Mouse (Mus musculus) midbrain, embryonic 15.5 days (tissue): ENCODE data around the gene Gdf3. TPM values are rescaled to one million over a fixed set of nuclear protein-coding genes. Genes with fewer than 3 reads are reported as not detected.

Experiments used
- polyA plus RNA-seq: library from polyadenylated mRNA; unstranded; fragments of >200 nt; fragmentation: Nextera tagmentation; extraction: Ambion mirVana; gene quantifications from 2 replicates; pipeline ENCODE4 v1.2.1, GENCODE M21; 2015

Gene Gdf3
- polyA plus RNA-seq, 1 experiment from 2014 or later, result not detected

Other genes starting within 250 kb of the Gdf3 start
- 120 and 121 TPM in 2 replicates for gene Rimklb, start 111.3 kb downstream of the Gdf3 start, polyA plus RNA-seq
- gene Mfap5, start 104.2 kb downstream of the Gdf3 start, polyA plus RNA-seq, result 2.3 and 3.7 TPM in 2 replicates
- 0.40 and 0.56 TPM in 2 replicates for gene Aicda, start 56.3 kb downstream of the Gdf3 start, polyA plus RNA-seq
- gene Apobec1, start 7.6 kb downstream of the Gdf3 start, polyA plus RNA-seq, result 1.5 and 2.2 TPM in 2 replicates
- gene Dppa3, start 16.3 kb upstream of the Gdf3 start, polyA plus RNA-seq, result not detected in 2 replicates
- 0.13 and 0.28 TPM in 2 replicates for gene Nanog, start 97.4 kb upstream of the Gdf3 start, polyA plus RNA-seq
- 34.6 and 36.8 TPM in 2 replicates for gene Slc2a3, start 191.6 kb upstream of the Gdf3 start, polyA plus RNA-seq
- gene Foxj2, start 209.8 kb upstream of the Gdf3 start, polyA plus RNA-seq, result 8.3 and 9.1 TPM in 2 replicates
- 1.4 and 1.6 TPM in 2 replicates for gene C3ar1, start 246.1 kb upstream of the Gdf3 start, polyA plus RNA-seq